Mouse (Mus musculus): ENCODE data around the gene Mta3. TPM values are rescaled to one million over a fixed set of nuclear protein-coding genes. Genes with fewer than 3 reads are reported as not detected.

Mta3 gene
- polyA plus RNA-seq, 1 experiment, result 44.5 TPM

GRCm38 (mm10) chr17:83843780-83844179 lies 137.8 kb downstream of the Mta3 start:
- H3K4me1 ChIP-seq (replicated peaks; ENCODE audit: control insufficient read depth, insufficient read depth, low read length), result peaks cover 19% of the 10 kb centered on the region
- H3K36me3 ChIP-seq (ENCODE audit: control insufficient read depth, insufficient read depth, low read length), result no peaks in the 10 kb centered on the region
- DNase-seq, result no peak
- no peak overlapping the region for H3K27ac ChIP-seq (ENCODE audit: control insufficient read depth, insufficient read depth, low read length)
- no peak for TF ChIP-seq CTCF (IDR thresholded peaks at IDR 0.05; ENCODE audit: borderline replicate concordance, control insufficient read depth, extremely low read depth, insufficient read depth, low read length, poor library complexity)
- TF ChIP-seq POLR2A (IDR thresholded peaks at IDR 0.05; ENCODE audit: control insufficient read depth, extremely low read depth, insufficient read depth, low read length, poor library complexity), result no peak
- H3K4me3 ChIP-seq (ENCODE audit: control insufficient read depth, insufficient read depth, low read length), result no peak overlapping the region
- WGBS, result 95% methylated on average over 7 of the region's 7 CpGs
- H3K27me3 ChIP-seq (ENCODE audit: control insufficient read depth, insufficient read depth, low read length), result no peaks in the 10 kb centered on the region

GRCm38 (mm10) chr17:83845538-83845937 lies 139.6 kb downstream of the Mta3 start:
- Histone ChIP-seq H3K4me1 (replicated peaks; ENCODE audit: control insufficient read depth, insufficient read depth, low read length) (peaks cover 25% of the 10 kb centered on the region), H3K4me3 (ENCODE audit: control insufficient read depth, insufficient read depth, low read length) (no peak overlapping the region), H3K36me3 (ENCODE audit: control insufficient read depth, insufficient read depth, low read length) (no peaks in the 10 kb centered on the region), H3K27me3 (ENCODE audit: control insufficient read depth, insufficient read depth, low read length) (no peaks in the 10 kb centered on the region), H3K27ac (ENCODE audit: control insufficient read depth, insufficient read depth, low read length) (no peak overlapping the region)
- TF ChIP-seq POLR2A (IDR thresholded peaks at IDR 0.05; ENCODE audit: control insufficient read depth, extremely low read depth, insufficient read depth, low read length, poor library complexity) (no peak), CTCF (IDR thresholded peaks at IDR 0.05; ENCODE audit: borderline replicate concordance, control insufficient read depth, extremely low read depth, insufficient read depth, low read length, poor library complexity) (no peak)
- no peak for DNase-seq
- 69% methylated on average over 8 of the region's 8 CpGs for WGBS

- Histone ChIP-seq H3K27me3 (ENCODE audit: control insufficient read depth, insufficient read depth, low read length) (no peaks in the 10 kb centered on the region), H3K4me3 (ENCODE audit: control insufficient read depth, insufficient read depth, low read length) (peak overlapping the region; percentile 21), H3K27ac (ENCODE audit: control insufficient read depth, insufficient read depth, low read length) (peak overlapping the region; percentile 29; the same call in 1 of the 2 replicates), H3K36me3 (ENCODE audit: control insufficient read depth, insufficient read depth, low read length) (no peaks in the 10 kb centered on the region), H3K4me1 (replicated peaks; ENCODE audit: control insufficient read depth, insufficient read depth, low read length) (peaks cover 27% of the 10 kb centered on the region)
- 15% methylated on average over 21 of the region's 21 CpGs for WGBS
- DNase-seq, result no peak
- TF ChIP-seq POLR2A (IDR thresholded peaks at IDR 0.05; ENCODE audit: control insufficient read depth, extremely low read depth, insufficient read depth, low read length, poor library complexity), result no peak
- no peak for TF ChIP-seq CTCF (IDR thresholded peaks at IDR 0.05; ENCODE audit: borderline replicate concordance, control insufficient read depth, extremely low read depth, insufficient read depth, low read length, poor library complexity)
Observed at GRCm38 (mm10) chr17:83846301-83847021, 140.5 kb downstream of the Mta3 start.

GRCm38 (mm10) chr17:83847100-83847499 lies 141.1 kb downstream of the Mta3 start:
- TF ChIP-seq CTCF (IDR thresholded peaks at IDR 0.05; ENCODE audit: borderline replicate concordance, control insufficient read depth, extremely low read depth, insufficient read depth, low read length, poor library complexity) (no peak), POLR2A (IDR thresholded peaks at IDR 0.05; ENCODE audit: control insufficient read depth, extremely low read depth, insufficient read depth, low read length, poor library complexity) (no peak)
- WGBS, result 46% methylated on average over 6 of the region's 6 CpGs
- no peaks in the 10 kb centered on the region for H3K36me3 ChIP-seq (ENCODE audit: control insufficient read depth, insufficient read depth, low read length)
- H3K27ac ChIP-seq (ENCODE audit: control insufficient read depth, insufficient read depth, low read length), result peak overlapping the region; percentile 29; the same call in 1 of the 2 replicates
- H3K4me1 ChIP-seq (replicated peaks; ENCODE audit: control insufficient read depth, insufficient read depth, low read length), result peaks cover 27% of the 10 kb centered on the region
- H3K4me3 ChIP-seq (ENCODE audit: control insufficient read depth, insufficient read depth, low read length), result peak overlapping the region; percentile 21
- no peaks in the 10 kb centered on the region for H3K27me3 ChIP-seq (ENCODE audit: control insufficient read depth, insufficient read depth, low read length)
- no peak for DNase-seq

- H3K4me3 ChIP-seq (ENCODE audit: control insufficient read depth, insufficient read depth, low read length), result peak within 1 kb of the TSS; percentile 21
- 28% methylated on average over 3 of the region's 3 CpGs for WGBS
- peak within 1 kb of the TSS; percentile 29; the same call in 1 of the 2 replicates for H3K27ac ChIP-seq (ENCODE audit: control insufficient read depth, insufficient read depth, low read length)
- no peaks in the 10 kb centered on the region for H3K36me3 ChIP-seq (ENCODE audit: control insufficient read depth, insufficient read depth, low read length)
- TF ChIP-seq POLR2A (IDR thresholded peaks at IDR 0.05; ENCODE audit: control insufficient read depth, extremely low read depth, insufficient read depth, low read length, poor library complexity), result no peak
- no peak for TF ChIP-seq CTCF (IDR thresholded peaks at IDR 0.05; ENCODE audit: borderline replicate concordance, control insufficient read depth, extremely low read depth, insufficient read depth, low read length, poor library complexity)
- no peaks in the 10 kb centered on the region for H3K27me3 ChIP-seq (ENCODE audit: control insufficient read depth, insufficient read depth, low read length)
- no peak for DNase-seq
- H3K4me1 ChIP-seq (replicated peaks; ENCODE audit: control insufficient read depth, insufficient read depth, low read length), result peaks cover 27% of the 10 kb centered on the region
Observed at GRCm38 (mm10) chr17:83847815-83848214, 141.9 kb downstream of the Mta3 start, which contains the start of gene Haao. Gene Haao (minus strand): TSS chr17:83847963.

GRCm38 (mm10) chr17:83848482-83848881 lies 142.5 kb downstream of the Mta3 start:
- Histone ChIP-seq H3K27ac (ENCODE audit: control insufficient read depth, insufficient read depth, low read length) (no peak overlapping the region), H3K4me1 (replicated peaks; ENCODE audit: control insufficient read depth, insufficient read depth, low read length) (peaks cover 27% of the 10 kb centered on the region), H3K4me3 (ENCODE audit: control insufficient read depth, insufficient read depth, low read length) (no peak overlapping the region), H3K36me3 (ENCODE audit: control insufficient read depth, insufficient read depth, low read length) (no peaks in the 10 kb centered on the region), H3K27me3 (ENCODE audit: control insufficient read depth, insufficient read depth, low read length) (no peaks in the 10 kb centered on the region)
- WGBS, result 28% methylated on average over 4 of the region's 4 CpGs
- no peak for DNase-seq
- TF ChIP-seq POLR2A (IDR thresholded peaks at IDR 0.05; ENCODE audit: control insufficient read depth, extremely low read depth, insufficient read depth, low read length, poor library complexity) (no peak), CTCF (IDR thresholded peaks at IDR 0.05; ENCODE audit: borderline replicate concordance, control insufficient read depth, extremely low read depth, insufficient read depth, low read length, poor library complexity) (no peak)

Data from thymus, adult 2 months (tissue).